Mouse (Mus musculus) stomach, embryonic 15.5 days (tissue): ENCODE data around the gene Olfr222. TPM values are rescaled to one million over a fixed set of nuclear protein-coding genes. Genes with fewer than 3 reads are reported as not detected.

ENCODE experiments used
- ATAC-seq: fragments of 200-750 bp; cut with Nextera tagmentation; 2 replicates; pipeline ENCODE4 v1.8.0; 2017; ENCODE audit warnings: low read depth, moderate number of reproducible peaks, moderate TSS enrichment; ENCODE audit not compliant: insufficient read depth, low FRiP score
- H3K27ac ChIP-seq: fragments of 300-500 bp; sonication (generic); 2 replicates; pipeline ENCODE4 v1.5.1; 2015; ENCODE audit warnings: mild to moderate bottlenecking, inconsistent platforms
- H3K27me3 ChIP-seq: fragments of 300-500 bp; sonication (generic); replicated peaks from 2 replicates; pipeline ENCODE4 v1.6.1; 2015; ENCODE audit warnings: inconsistent platforms
- H3K36me3 ChIP-seq: fragments of 300-500 bp; sonication (generic); 2 replicates; pipeline ENCODE4 v1.6.1; 2015; ENCODE audit warnings: inconsistent platforms
- H3K4me1 ChIP-seq: fragments of 300-500 bp; sonication (generic); 2 replicates; pipeline ENCODE4 v1.6.1; 2015; ENCODE audit warnings: inconsistent platforms
- H3K4me2 ChIP-seq: fragments of 300-500 bp; sonication (generic); 2 replicates; pipeline ENCODE4 v1.6.1; 2015; ENCODE audit warnings: mild to moderate bottlenecking, inconsistent platforms
- H3K4me3 ChIP-seq: fragments of 300-500 bp; sonication (generic); replicated peaks from 2 replicates; pipeline ENCODE4 v1.5.1; 2015; ENCODE audit warnings: inconsistent platforms
- H3K9ac ChIP-seq: fragments of 300-500 bp; sonication (generic); 2 replicates; pipeline ENCODE4 v1.6.1; 2015; ENCODE audit warnings: inconsistent platforms
- H3K9me3 ChIP-seq: fragments of 300-500 bp; sonication (generic); 2 replicates; pipeline ENCODE4 v1.6.1; 2016; ENCODE audit warnings: inconsistent platforms
- WGBS: fragments of 180-500 bp; shearing (Covaris S2); methylation state at CpG from one replicate; pipeline ENCODE4 v1.1.7; 2015; 5-methylcytosine and 5-hydroxymethylcytosine counted together
- polyA plus RNA-seq: library from polyadenylated mRNA; unstranded; fragments of >200 nt; fragmentation: Nextera tagmentation; extraction: Ambion mirVana; gene quantifications from 2 replicates; pipeline ENCODE4 v1.2.1, GENCODE M21; 2015

Olfr222 gene
- polyA plus RNA-seq, 1 experiment from 2014 or later = not detected

GRCm38 (mm10) chr11:59584539-59584938 lies 8.5 kb upstream of the Olfr222 start:
- ATAC-seq = no peak
- no peak overlapping the region for H3K4me2 ChIP-seq
- no peak overlapping the region for H3K9ac ChIP-seq
- H3K27me3 ChIP-seq = no peaks in the 10 kb centered on the region
- 21% methylated on average over 6 of the region's 6 CpGs for WGBS
- no peaks in the 10 kb centered on the region for H3K4me1 ChIP-seq
- no peaks in the 10 kb centered on the region for H3K9me3 ChIP-seq
- no peak overlapping the region for H3K4me3 ChIP-seq
- H3K27ac ChIP-seq = no peak overlapping the region
- no peaks in the 10 kb centered on the region for H3K36me3 ChIP-seq

GRCm38 (mm10) chr11:59575726-59576125 lies 309 bp downstream of the Olfr222 start:
- H3K4me1 ChIP-seq = no peaks in the 10 kb centered on the region
- WGBS = 47% methylated on average over 9 of the region's 9 CpGs
- H3K4me3 ChIP-seq = no peak overlapping the region

GRCm38 (mm10) chr11:59569306-59569705 lies 6.7 kb downstream of the Olfr222 start:
- no peaks in the 10 kb centered on the region for H3K4me1 ChIP-seq
- H3K36me3 ChIP-seq = no peaks in the 10 kb centered on the region
- 55% methylated on average over 3 of the region's 3 CpGs for WGBS
- no peak for ATAC-seq
- no peaks in the 10 kb centered on the region for H3K9me3 ChIP-seq
- peaks cover 12% of the 10 kb centered on the region for H3K27me3 ChIP-seq
- no peak overlapping the region for H3K4me2 ChIP-seq
- no peak overlapping the region for H3K9ac ChIP-seq
- no peak overlapping the region for H3K4me3 ChIP-seq
- H3K27ac ChIP-seq = no peak overlapping the region

More at GRCm38 (mm10) chr11:59575726-59576125, 309 bp downstream of the Olfr222 start:
- Histone ChIP-seq H3K27ac (no peak overlapping the region), H3K27me3 (peaks cover 11% of the 10 kb centered on the region), H3K36me3 (no peaks in the 10 kb centered on the region), H3K9me3 (no peaks in the 10 kb centered on the region), H3K4me2 (no peak overlapping the region), H3K9ac (no peak overlapping the region)
- no peak for ATAC-seq

- Histone ChIP-seq H3K36me3 (no peaks in the 10 kb centered on the region), H3K4me2 (no peak overlapping the region), H3K27me3 (no peaks in the 10 kb centered on the region), H3K9me3 (no peaks in the 10 kb centered on the region), H3K27ac (no peak overlapping the region), H3K4me3 (no peak overlapping the region), H3K4me1 (no peaks in the 10 kb centered on the region), H3K9ac (no peak overlapping the region)
- no peak for ATAC-seq
- 73% methylated on average over 9 of the region's 9 CpGs for WGBS
Observed at GRCm38 (mm10) chr11:59562837-59563236, 13.2 kb downstream of the Olfr222 start.

- Histone ChIP-seq H3K4me2 (no peak overlapping the region), H3K4me1 (no peaks in the 10 kb centered on the region), H3K27me3 (no peaks in the 10 kb centered on the region), H3K9ac (no peak overlapping the region), H3K9me3 (no peaks in the 10 kb centered on the region), H3K36me3 (no peaks in the 10 kb centered on the region), H3K27ac (no peak overlapping the region), H3K4me3 (no peak overlapping the region)
- 91% methylated on average over 4 of the region's 4 CpGs for WGBS
- ATAC-seq = no peak
Observed at GRCm38 (mm10) chr11:59562336-59562735, 13.7 kb downstream of the Olfr222 start.

GRCm38 (mm10) chr11:59560906-59561305 lies 15.1 kb downstream of the Olfr222 start:
- Histone ChIP-seq H3K27me3 (no peaks in the 10 kb centered on the region), H3K4me3 (no peak overlapping the region), H3K9me3 (no peaks in the 10 kb centered on the region), H3K36me3 (no peaks in the 10 kb centered on the region), H3K4me2 (no peak overlapping the region), H3K4me1 (no peaks in the 10 kb centered on the region), H3K9ac (no peak overlapping the region), H3K27ac (no peak overlapping the region)
- ATAC-seq = no peak
- WGBS = 64% methylated on average over 3 of the region's 3 CpGs

- Histone ChIP-seq H3K4me1 (no peaks in the 10 kb centered on the region), H3K27me3 (no peaks in the 10 kb centered on the region), H3K27ac (no peak overlapping the region), H3K4me2 (no peak overlapping the region), H3K36me3 (no peaks in the 10 kb centered on the region), H3K9me3 (no peaks in the 10 kb centered on the region), H3K9ac (no peak overlapping the region), H3K4me3 (no peak overlapping the region)
- ATAC-seq = no peak
- 72% methylated on average over 8 of the region's 8 CpGs for WGBS
Observed at GRCm38 (mm10) chr11:59554535-59554934, 21.5 kb downstream of the Olfr222 start.

GRCm38 (mm10) chr11:59554127-59554526 lies 21.9 kb downstream of the Olfr222 start:
- H3K4me1 ChIP-seq = no peaks in the 10 kb centered on the region
- H3K9ac ChIP-seq = no peak overlapping the region
- no peak overlapping the region for H3K27ac ChIP-seq
- no peaks in the 10 kb centered on the region for H3K27me3 ChIP-seq
- no peak overlapping the region for H3K4me2 ChIP-seq
- ATAC-seq = no peak
- no peak overlapping the region for H3K4me3 ChIP-seq
- no peaks in the 10 kb centered on the region for H3K36me3 ChIP-seq
- H3K9me3 ChIP-seq = no peaks in the 10 kb centered on the region
- 94% methylated on average over 11 of the region's 11 CpGs for WGBS

- Histone ChIP-seq H3K4me2 (no peak overlapping the region), H3K27ac (no peak overlapping the region), H3K4me3 (no peak overlapping the region), H3K4me1 (no peaks in the 10 kb centered on the region), H3K27me3 (no peaks in the 10 kb centered on the region), H3K36me3 (no peaks in the 10 kb centered on the region), H3K9ac (no peak overlapping the region), H3K9me3 (no peaks in the 10 kb centered on the region)
- ATAC-seq = no peak
- 85% methylated on average over 9 of the region's 9 CpGs for WGBS
Observed at GRCm38 (mm10) chr11:59544005-59544404, 32.0 kb downstream of the Olfr222 start.

- Histone ChIP-seq H3K27ac (no peak overlapping the region), H3K36me3 (no peaks in the 10 kb centered on the region), H3K9me3 (no peaks in the 10 kb centered on the region), H3K9ac (no peak overlapping the region), H3K27me3 (no peaks in the 10 kb centered on the region), H3K4me1 (no peaks in the 10 kb centered on the region), H3K4me2 (no peak overlapping the region), H3K4me3 (no peak overlapping the region)
- 76% methylated on average over 3 of the region's 3 CpGs for WGBS
- no peak for ATAC-seq
Observed at GRCm38 (mm10) chr11:59543376-59543775, 32.7 kb downstream of the Olfr222 start.

GRCm38 (mm10) chr11:59542442-59542841 lies 33.6 kb downstream of the Olfr222 start:
- no peak overlapping the region for H3K9ac ChIP-seq
- no peaks in the 10 kb centered on the region for H3K9me3 ChIP-seq
- no peak overlapping the region for H3K4me2 ChIP-seq
- H3K36me3 ChIP-seq = no peaks in the 10 kb centered on the region
- no peaks in the 10 kb centered on the region for H3K4me1 ChIP-seq
- no peaks in the 10 kb centered on the region for H3K27me3 ChIP-seq
- H3K4me3 ChIP-seq = no peak overlapping the region
- no peak for ATAC-seq
- no peak overlapping the region for H3K27ac ChIP-seq
- WGBS = 70% methylated on average over 6 of the region's 6 CpGs

- ATAC-seq = no peak
- Histone ChIP-seq H3K27ac (no peak within 1 kb of the TSS), H3K36me3 (no peaks in the 10 kb centered on the region), H3K9ac (no peak within 1 kb of the TSS), H3K4me2 (no peak within 1 kb of the TSS), H3K27me3 (no peaks in the 10 kb centered on the region), H3K4me1 (no peaks in the 10 kb centered on the region), H3K4me3 (no peak within 1 kb of the TSS), H3K9me3 (no peaks in the 10 kb centered on the region)
- WGBS = 38% methylated on average over 3 of the region's 3 CpGs
Observed at GRCm38 (mm10) chr11:59541324-59541723, 34.7 kb downstream of the Olfr222 start, which contains the start of gene Nlrp3. Gene Nlrp3, plus strand, starts transcription at chr11:59541568.

- Histone ChIP-seq H3K36me3 (no peaks in the 10 kb centered on the region), H3K4me2 (no peak overlapping the region), H3K9me3 (no peaks in the 10 kb centered on the region), H3K27ac (no peak overlapping the region), H3K4me3 (no peak overlapping the region), H3K4me1 (no peaks in the 10 kb centered on the region), H3K9ac (no peak overlapping the region), H3K27me3 (no peaks in the 10 kb centered on the region)
- ATAC-seq = no peak
- 67% methylated on average over 3 of the region's 3 CpGs for WGBS
Observed at GRCm38 (mm10) chr11:59540123-59540522, 35.9 kb downstream of the Olfr222 start.
